Mouse (Mus musculus) erythroid progenitor cell, adult 5-6 weeks (primary cell): ENCODE measurements around the gene Actrt2. TPM values are rescaled to one million over a fixed set of nuclear protein-coding genes. Genes with fewer than 3 reads are reported as not detected.

Experiments used
- ATAC-seq: replicated peaks from 2 replicates; pipeline ENCODE4 v1.8.0; 2016; ENCODE audit warnings: moderate number of reproducible peaks, mild to moderate bottlenecking, moderate TSS enrichment, inconsistent platforms; ENCODE audit not compliant: poor library complexity, low FRiP score, severe bottlenecking
- total RNA-seq, 2 experiments: library from RNA; stranded (forward) in 1 of 2; stranded (reverse) in 1 of 2; fragments of 150-400 nt in 1 of 2; fragments of 186-747, 209-891 nt in 1 of 2; gene quantifications; 2 replicates each; pipeline versions ENCODE4 v1.2.3 to v1.2.4; 2015 to 2017; ENCODE audit warnings: low replicate concordance in 2 of 2

Gene Actrt2
- total RNA-seq, 2 experiments from 2014 or later = not detected

DNA sequence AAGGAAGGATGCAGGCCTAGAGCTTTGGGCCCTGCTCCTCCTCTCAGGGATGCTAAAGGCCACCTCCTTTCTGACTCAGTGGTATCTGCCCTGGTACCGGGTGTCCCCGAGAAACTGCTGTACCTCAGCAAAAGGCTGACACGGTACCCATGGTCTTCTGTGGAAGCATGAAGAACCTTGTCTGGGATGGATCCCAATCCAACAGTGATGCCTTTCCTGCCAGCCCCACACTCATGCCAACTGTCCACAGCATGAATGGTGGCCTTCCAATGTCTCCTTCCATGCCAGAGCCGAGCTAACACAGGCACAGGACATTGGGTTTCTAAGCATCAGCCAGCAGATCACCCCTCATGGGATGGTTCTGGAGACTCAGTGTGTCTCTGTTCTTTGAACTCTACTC lies 45.1 kb downstream of the Actrt2 start:
- ATAC-seq = no peak

Other genes starting within 250 kb of the Actrt2 start
- gene Prdm16, start 31.0 kb downstream of the Actrt2 start, total RNA-seq (2015; ENCODE audit: low replicate concordance) = under 0.01 TPM in 1 of 2 replicates, not detected in the other
- gene Prdm16, start 31.0 kb downstream of the Actrt2 start, total RNA-seq (2017; ENCODE audit: low replicate concordance) = 1.2 and 1.4 TPM in 2 replicates
- not detected in 2 replicates for gene Ttc34, start 169.6 kb upstream of the Actrt2 start, total RNA-seq (2015; ENCODE audit: low replicate concordance)
- gene Ttc34, start 169.6 kb upstream of the Actrt2 start, total RNA-seq (2017; ENCODE audit: low replicate concordance) = not detected in 2 replicates
- 5.9 and 10.1 TPM in 2 replicates for gene Mmel1, start 201.7 kb upstream of the Actrt2 start, total RNA-seq (2015; ENCODE audit: low replicate concordance)
- 6.4 and 14.4 TPM in 2 replicates for gene Mmel1, start 201.7 kb upstream of the Actrt2 start, total RNA-seq (2017; ENCODE audit: low replicate concordance)
- 2.5 and 13.7 TPM in 2 replicates for gene Fam213b, start 231.3 kb upstream of the Actrt2 start, total RNA-seq (2015; ENCODE audit: low replicate concordance)
- gene Fam213b, start 231.3 kb upstream of the Actrt2 start, total RNA-seq (2017; ENCODE audit: low replicate concordance) = 6.1 and 13.0 TPM in 2 replicates